Mouse (Mus musculus) neutrophil, adult 59 days (primary cell): ENCODE measurements around the gene Rbm39. TPM values are rescaled to one million over a fixed set of nuclear protein-coding genes. Genes with fewer than 3 reads are reported as not detected.

ENCODE experiments used
- total RNA-seq, 2 experiments: library from RNA; stranded (reverse); gene quantifications; 1 replicate in 1 of 2; 2 replicates in 1 of 2; pipeline ENCODE4 v1.2.4; 2023

Rbm39 gene
- 1,000 to 10,000 TPM; 1,069 to 1,095 TPM for total RNA-seq

GRCm38 (mm10) chr2:156180094-156180821, at the start of gene Rbm39:
Gene Rbm39 (minus strand): TSS chr2:156180238.

DNA sequence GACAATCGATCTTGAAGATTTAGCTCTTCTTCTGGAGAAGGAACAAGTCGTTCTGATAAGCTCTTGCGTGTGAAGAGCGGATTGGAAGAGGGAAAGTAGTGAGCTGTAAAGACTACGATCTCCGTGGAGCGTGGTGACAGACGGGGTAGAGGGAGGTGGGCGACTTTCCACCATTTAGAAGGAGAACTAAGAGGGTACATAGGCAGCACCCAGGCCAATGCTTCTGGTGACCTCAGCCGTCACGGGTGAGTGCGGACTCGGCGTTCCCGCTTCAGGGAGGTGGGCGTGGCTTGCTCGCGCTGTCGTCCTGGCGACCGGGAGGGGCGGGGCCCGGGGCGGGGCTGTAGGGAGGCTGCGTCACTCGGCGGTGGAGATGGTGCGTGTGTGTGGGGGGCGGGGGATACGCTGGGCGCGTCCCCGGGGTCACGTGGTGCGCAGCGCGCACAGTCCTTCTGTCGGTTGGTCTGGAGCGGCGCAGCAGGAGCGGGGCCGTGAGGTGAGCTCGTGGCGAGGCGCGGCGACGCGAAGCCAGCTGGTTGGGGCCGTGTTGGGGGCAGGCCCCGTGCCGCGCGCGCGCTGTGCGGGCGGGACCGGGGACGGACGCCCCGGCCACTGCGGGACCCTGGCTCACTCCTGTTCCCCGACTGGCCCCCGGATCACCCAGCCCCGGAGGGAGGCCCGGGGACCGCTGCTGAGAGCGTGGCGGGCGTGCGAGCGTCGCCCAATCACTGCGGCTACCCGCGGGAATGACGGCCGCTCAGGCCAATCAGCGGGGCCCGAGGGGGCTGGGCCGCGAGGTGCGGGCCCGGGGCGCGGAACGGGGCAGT, 16.5 kb upstream of the Rbm39 start, which contains the start of gene Phf20:
Gene Phf20, plus strand, starts transcription at position 165 of the 827 bp plus-strand sequence.

DNA sequence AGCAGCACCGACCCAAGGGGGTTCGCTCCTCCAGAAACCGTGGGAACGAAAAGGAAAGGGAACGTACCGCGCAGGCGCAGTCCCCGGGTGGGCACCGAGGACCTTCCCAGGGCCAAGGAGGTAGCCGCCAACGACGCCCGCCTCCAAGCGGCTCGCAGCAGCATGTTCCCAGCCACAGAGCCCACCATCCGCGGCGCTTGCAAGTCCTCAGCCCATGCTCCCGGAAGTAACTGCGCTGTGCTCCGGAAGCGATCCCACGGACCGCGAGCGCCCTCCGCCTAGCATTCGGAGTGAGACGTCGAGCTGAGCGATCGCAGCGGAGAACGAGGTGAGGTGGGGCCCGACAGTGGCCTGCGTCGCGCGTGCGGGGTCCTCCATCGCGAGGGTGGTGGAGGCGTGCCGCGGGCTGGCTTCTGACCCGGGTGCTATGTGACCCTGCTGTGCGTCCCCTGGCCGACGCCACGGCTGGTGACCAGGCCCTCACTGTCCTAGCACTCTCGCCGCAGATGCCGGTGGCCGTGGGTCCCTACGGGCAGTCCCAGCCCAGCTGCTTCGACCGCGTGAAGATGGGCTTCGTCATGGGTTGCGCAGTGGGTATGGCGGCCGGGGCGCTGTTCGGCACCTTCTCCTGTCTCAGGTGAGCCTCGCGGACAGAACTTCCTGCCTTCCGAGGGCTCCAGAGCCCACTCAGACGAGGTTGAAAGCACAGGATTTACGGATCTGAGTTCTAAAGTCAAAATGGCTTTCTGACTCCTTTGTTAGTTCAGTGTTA, 35.9 kb downstream of the Rbm39 start, which contains the start of the genes Romo1 and Nfs1:
Gene Romo1, plus strand, starts transcription at position 87 of the 772 bp plus-strand sequence.
Gene Nfs1, minus strand, starts transcription at position 234 of the 772 bp plus-strand sequence.

GRCm38 (mm10) chr2:156126992-156127391, 53.0 kb downstream of the Rbm39 start, which contains the start of gene Gm28036:
Gene Gm28036 (minus strand): TSS chr2:156127092.

DNA sequence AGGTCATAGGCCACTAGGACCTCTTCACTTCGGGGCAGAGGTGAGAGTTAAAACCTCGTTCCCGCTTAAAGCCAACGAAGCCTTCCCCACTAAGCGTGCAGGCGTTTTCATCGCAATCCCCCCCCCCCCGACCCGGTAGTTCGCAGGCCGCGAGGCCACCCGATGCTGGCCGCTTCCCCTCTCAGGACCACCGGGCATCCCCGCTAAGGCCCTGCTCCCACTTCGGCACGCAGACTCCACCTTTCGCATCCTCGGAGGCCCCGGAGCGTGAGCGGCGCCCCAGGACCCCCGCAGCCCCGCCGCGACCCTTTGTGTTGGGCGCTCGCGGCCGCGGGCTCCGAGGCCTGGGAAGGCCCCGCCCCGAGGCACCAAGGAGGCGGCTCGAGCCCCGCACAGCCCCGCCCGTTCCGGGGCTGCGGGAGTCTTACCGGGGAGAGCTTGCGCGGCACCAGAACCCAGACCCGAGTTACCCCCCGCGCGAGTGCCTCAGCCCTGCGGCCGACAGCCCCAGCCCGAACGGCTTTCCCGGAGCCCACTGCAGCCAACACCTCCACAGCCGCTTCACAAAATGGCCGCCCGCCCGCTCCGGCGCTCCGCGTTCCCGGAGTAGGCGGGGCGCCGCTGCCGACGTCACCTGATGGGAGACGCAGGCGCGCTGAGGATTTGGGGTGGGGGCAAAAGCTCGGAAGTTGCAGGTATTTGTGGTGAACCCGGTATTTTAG, 68.5 kb downstream of the Rbm39 start, which contains the start of the genes Cpne1 and Rbm12:
Gene Cpne1, minus strand, starts transcription at position 608 of the 722 bp plus-strand sequence.
Gene Rbm12, minus strand, starts transcription at position 621 of the 722 bp plus-strand sequence.

Other genes starting within 250 kb of the Rbm39 start
- 10 to 100 TPM; 11.3 to 12.6 TPM for gene Uqcc1, start 249.9 kb downstream of the Rbm39 start, total RNA-seq
- not detected for gene Gm15557, start 239.5 kb downstream of the Rbm39 start, total RNA-seq
- gene Gdf5, start 234.9 kb downstream of the Rbm39 start, total RNA-seq, result not detected
- gene Cep250, start 223.8 kb downstream of the Rbm39 start, total RNA-seq, result 10 to 100 TPM; 56.6 to 70.4 TPM
- under 1 TPM; 0.20 to 0.40 TPM for gene 6430550D23Rik, start 172.3 kb downstream of the Rbm39 start, total RNA-seq
- 10 to 100 TPM; 64.3 to 65.9 TPM for gene Ergic3, start 172.2 kb downstream of the Rbm39 start, total RNA-seq
- gene Fer1l4, start 127.3 kb downstream of the Rbm39 start, total RNA-seq, result not detected
- gene Spag4, start 115.1 kb downstream of the Rbm39 start, total RNA-seq, result 1 to 10 TPM; 1.1 to 1.3 TPM
- gene Cpne1, start 68.3 kb downstream of the Rbm39 start, total RNA-seq, result 10 to 100 TPM; 80.8 to 84.7 TPM
- 10 to 100 TPM; 27.6 to 30.1 TPM for gene Rbm12, start 68.3 kb downstream of the Rbm39 start, total RNA-seq
- gene Gm28036, start 53.1 kb downstream of the Rbm39 start, total RNA-seq, result 10 to 100 TPM in 1 of 2 experiments, 1 to 10 TPM in 1; 9.9 to 13.4 TPM
- 10 to 100 TPM; 51.6 to 55.7 TPM for gene Romo1, start 36.2 kb downstream of the Rbm39 start, total RNA-seq
- 10 to 100 TPM; 15.4 to 16.6 TPM for gene Nfs1, start 36.1 kb downstream of the Rbm39 start, total RNA-seq
- 10 to 100 TPM; 20.3 to 30.4 TPM for gene Phf20, start 16.2 kb upstream of the Rbm39 start, total RNA-seq
- gene Cnbd2, start 132.1 kb upstream of the Rbm39 start, total RNA-seq, result 1 to 10 TPM; 4.9 to 9.4 TPM
- gene Scand1, start 132.5 kb upstream of the Rbm39 start, total RNA-seq, result 100 to 1,000 TPM; 136 to 141 TPM
- under 1 TPM; 0.47 to 0.82 TPM for gene Epb41l1, start 240.7 kb upstream of the Rbm39 start, total RNA-seq